Mouse (Mus musculus) stomach, postnatal 0 days (tissue): ENCODE results near the gene Camk2g. TPM values are rescaled to one million over a fixed set of nuclear protein-coding genes. Genes with fewer than 3 reads are reported as not detected.

Source experiments
- ATAC-seq: fragments of 200-750 bp; cut with Nextera tagmentation; 2 replicates; pipeline ENCODE4 v1.8.0; 2017; ENCODE audit not compliant: low FRiP score, low TSS enrichment
- DNase-seq: peaks from one replicate; pipeline ENCODE4 v3.0.0-alpha.2; 2016; ENCODE audit warnings: low spot score
- H3K27ac ChIP-seq: fragments of 300-500 bp; sonication (generic); replicated peaks from 2 replicates; pipeline ENCODE4 v1.5.1; 2014; ENCODE audit warnings: mild to moderate bottlenecking, control low read depth
- H3K27me3 ChIP-seq: fragments of 300-500 bp; sonication (generic); 2 replicates; pipeline ENCODE4 v1.6.1; 2014; ENCODE audit warnings: low read length; ENCODE audit not compliant: control insufficient read depth, insufficient read depth
- H3K36me3 ChIP-seq: fragments of 300-500 bp; sonication (generic); 2 replicates; pipeline ENCODE4 v1.6.1; 2014; ENCODE audit warnings: low read length, mixed read lengths; ENCODE audit not compliant: control insufficient read depth, insufficient read depth
- H3K4me1 ChIP-seq: fragments of 300-500 bp; sonication (generic); replicated peaks from 2 replicates; pipeline ENCODE4 v1.6.1; 2014; ENCODE audit warnings: antibody characterized with exemption; ENCODE audit not compliant: control insufficient read depth, insufficient read depth
- H3K4me2 ChIP-seq: fragments of 300-500 bp; sonication (generic); replicated peaks from 2 replicates; pipeline ENCODE4 v1.6.1; 2014; ENCODE audit warnings: low read depth, mild to moderate bottlenecking, control low read depth, moderate library complexity
- H3K4me3 ChIP-seq: fragments of 300-500 bp; sonication (generic); 2 replicates; pipeline ENCODE4 v1.5.1; 2014; ENCODE audit warnings: low read depth, low read length, control low read depth
- H3K9ac ChIP-seq: fragments of 300-500 bp; sonication (generic); 2 replicates; pipeline ENCODE4 v1.6.1; 2014; ENCODE audit warnings: mild to moderate bottlenecking, low read length, control low read depth, mixed read lengths
- H3K9me3 ChIP-seq: fragments of 300-500 bp; sonication (generic); 2 replicates; pipeline ENCODE4 v1.6.1; 2016; ENCODE audit warnings: low read length; ENCODE audit not compliant: control insufficient read depth
- CTCF ChIP-seq: IDR thresholded peaks from 2 replicates; pipeline ENCODE4 v1.5.1; 2016; ENCODE audit warnings: antibody characterized with exemption, low read depth, mild to moderate bottlenecking, moderate library complexity
- EP300 ChIP-seq: optimal IDR thresholded peaks from 2 replicates; pipeline ENCODE3; 2016; ENCODE audit warnings: antibody characterized with exemption
- WGBS: fragments of 180-500 bp; shearing (Covaris S2); extraction: QIAGEN DNeasy Blood & Tissue Kit; methylation state at CpG from one replicate; pipeline ENCODE4 v1.1.7; 2014; 5-methylcytosine and 5-hydroxymethylcytosine counted together
- polyA plus RNA-seq: library from polyadenylated mRNA; unstranded; fragments of >200 nt; fragmentation: Nextera tagmentation; extraction: Ambion mirVana; gene quantifications from 2 replicates; pipeline ENCODE4 v1.2.1, GENCODE M21; 2015

Gene Camk2g
- polyA plus RNA-seq, 1 experiment from 2014 or later: 38.6 TPM

- Histone ChIP-seq H3K4me3 (no peak overlapping the region), H3K4me2 (no peak overlapping the region), H3K9me3 (no peaks in the 10 kb centered on the region), H3K9ac (no peak overlapping the region), H3K27ac (no peak overlapping the region), H3K4me1 (no peaks in the 10 kb centered on the region), H3K27me3 (no peaks in the 10 kb centered on the region), H3K36me3 (no peaks in the 10 kb centered on the region)
- WGBS: 73% methylated on average over 8 of the region's 8 CpGs
- TF ChIP-seq CTCF (no peak), EP300 (no peak)
- DNase-seq (no peak), ATAC-seq (no peak)
These were observed 2.8 kb upstream of the Camk2g start for GRCm38 (mm10) chr14:20796643-20797042.

- no peaks in the 10 kb centered on the region for H3K9me3 ChIP-seq
- 75% methylated on average over 8 of the region's 8 CpGs for WGBS
- no peak overlapping the region for H3K4me3 ChIP-seq
- H3K9ac ChIP-seq: no peak overlapping the region
- H3K27me3 ChIP-seq: no peaks in the 10 kb centered on the region
- DNase-seq: no peak
- no peaks in the 10 kb centered on the region for H3K36me3 ChIP-seq
- ATAC-seq: no peak
- H3K4me1 ChIP-seq: no peaks in the 10 kb centered on the region
- H3K4me2 ChIP-seq: no peak overlapping the region
- H3K27ac ChIP-seq: no peak overlapping the region
- TF ChIP-seq CTCF (no peak), EP300 (no peak)
These were observed 2.3 kb upstream of the Camk2g start for GRCm38 (mm10) chr14:20796170-20796569.

GRCm38 (mm10) chr14:20795423-20796152 lies 1.7 kb upstream of the Camk2g start:
- no peak overlapping the region for H3K4me3 ChIP-seq
- no peak for ATAC-seq
- no peak overlapping the region; the same call in 1 of the 2 replicates for H3K27ac ChIP-seq
- TF ChIP-seq CTCF (no peak), EP300 (no peak)
- no peak overlapping the region for H3K9ac ChIP-seq
- no peak overlapping the region; the same call in 1 of the 2 replicates for H3K4me2 ChIP-seq
- DNase-seq: no peak
- no peaks in the 10 kb centered on the region for H3K9me3 ChIP-seq
- WGBS: 54% methylated on average over 7 of the region's 9 CpGs
- H3K27me3 ChIP-seq: no peaks in the 10 kb centered on the region
- H3K4me1 ChIP-seq: no peaks in the 10 kb centered on the region
- no peaks in the 10 kb centered on the region for H3K36me3 ChIP-seq

GRCm38 (mm10) chr14:20794589-20794988 lies 701 bp upstream of the Camk2g start:
- DNase-seq (no peak), ATAC-seq (no peak)
- TF ChIP-seq EP300 (no peak), CTCF (no peak)
- H3K4me3 ChIP-seq: peak overlapping the region; percentile 80
- peak overlapping the region; percentile 83 for H3K9ac ChIP-seq
- WGBS: 21% methylated on average over 9 of the region's 9 CpGs
- H3K36me3 ChIP-seq: no peaks in the 10 kb centered on the region; the same call in 1 of the 2 replicates
- H3K4me2 ChIP-seq: peak overlapping the region; percentile 95
- H3K27ac ChIP-seq: peak overlapping the region; percentile 53
- H3K4me1 ChIP-seq: no peaks in the 10 kb centered on the region
- no peaks in the 10 kb centered on the region for H3K9me3 ChIP-seq
- no peaks in the 10 kb centered on the region for H3K27me3 ChIP-seq

GRCm38 (mm10) chr14:20792922-20793757 lies 748 bp downstream of the Camk2g start:
- peak; percentile 62 for DNase-seq
- peak overlapping the region; percentile 78 for H3K27ac ChIP-seq
- H3K4me3 ChIP-seq: peak overlapping the region; percentile 80
- H3K9me3 ChIP-seq: no peaks in the 10 kb centered on the region
- TF ChIP-seq CTCF (no peak), EP300 (no peak)
- no peaks in the 10 kb centered on the region for H3K27me3 ChIP-seq
- H3K9ac ChIP-seq: peak overlapping the region; percentile 83
- H3K4me2 ChIP-seq: peak overlapping the region; percentile 95
- WGBS: 2% methylated on average over 38 of the region's 57 CpGs
- H3K36me3 ChIP-seq: peaks cover 7% of the 10 kb centered on the region
- ATAC-seq: peak; percentile 27
- no peaks in the 10 kb centered on the region for H3K4me1 ChIP-seq
